15 mouse cellular contexts compared by ENCODE assay signal in genomic region chr2:141800909-141801308, GRCm38 (mm10).
"Had no signal": no experiment of that assay in that cellular context is flagged by ENCODE, and none has a peak within 500 bp of the region (broad histone marks: within the 10 kb centered on the region; RNA-seq: fewer than 3 reads in every experiment).

No protein-coding gene starts in this region.

- H3K4me1 ChIP-seq: liver, embryonic 15.5 days; midbrain, embryonic 13.5 days; neural tube, embryonic 15.5 days; stomach, embryonic 15.5 days had no signal

- H3K27ac ChIP-seq: layer of hippocampus, adult 2 months; liver, embryonic 15.5 days; midbrain, embryonic 13.5 days; neural tube, embryonic 15.5 days; stomach, embryonic 15.5 days had no signal

- H3K4me3 ChIP-seq: layer of hippocampus, adult 2 months; liver, embryonic 15.5 days; midbrain, embryonic 13.5 days; myocyte; neural tube, embryonic 15.5 days; stomach, embryonic 15.5 days had no signal

- H3K27me3 ChIP-seq: liver, embryonic 15.5 days; midbrain, embryonic 13.5 days; neural tube, embryonic 15.5 days; stomach, embryonic 15.5 days had no signal

- H3K36me3 ChIP-seq: liver, embryonic 15.5 days; midbrain, embryonic 13.5 days; neural tube, embryonic 15.5 days; stomach, embryonic 15.5 days had no signal

- H3K4me2 ChIP-seq: liver, embryonic 11.5 days; liver, embryonic 15.5 days; midbrain, embryonic 13.5 days; neural tube, embryonic 15.5 days; stomach, embryonic 15.5 days had no signal

- DNase-seq: kidney, adult 9 months; kidney, postnatal 10 days; kidney, postnatal 4 days; left cerebral cortex, postnatal 4 days; lung, adult 2 months; lung, postnatal 36 days; thymus, postnatal 36 days had no signal

- H3K9me3 ChIP-seq: liver, embryonic 15.5 days; midbrain, embryonic 13.5 days; neural tube, embryonic 15.5 days; stomach, embryonic 15.5 days had no signal

- ATAC-seq: lung, postnatal 0 days; midbrain, embryonic 13.5 days had no signal

- H3K9ac ChIP-seq: liver, embryonic 15.5 days; midbrain, embryonic 13.5 days; neural tube, embryonic 15.5 days; stomach, embryonic 15.5 days had no signal
